Mouse (Mus musculus): ENCODE measurements around the gene Cmip.

DNA sequence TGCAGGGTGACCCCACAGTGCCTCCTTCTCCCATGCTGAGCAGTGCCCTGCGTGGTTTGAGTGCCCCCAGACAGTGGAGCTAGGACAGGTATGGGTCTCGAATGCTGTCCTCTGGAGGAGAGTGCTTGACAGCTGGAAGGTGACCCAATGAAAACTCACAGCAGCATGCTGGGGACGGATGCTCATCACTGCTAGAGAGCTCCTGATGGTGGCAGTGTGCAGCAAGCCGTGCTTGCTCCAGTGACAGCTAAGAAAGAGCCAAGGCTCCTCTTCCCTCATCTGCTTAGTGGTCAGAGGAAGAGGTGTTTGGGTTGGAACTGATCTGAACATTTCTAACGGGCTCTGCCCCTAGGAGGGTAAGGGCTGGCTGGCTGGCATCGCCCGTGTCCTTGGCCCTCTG is 109.6 kb downstream of the Cmip start:
- TF ChIP-seq CTCF (IDR thresholded peaks at IDR 0.05; ENCODE audit: borderline replicate concordance, insufficient read depth, low read depth, low read length) = peak; percentile 39
- TF ChIP-seq POLR2A (IDR thresholded peaks at IDR 0.05; ENCODE audit: borderline replicate concordance, insufficient read depth, low read length) = no peak

All from cerebellum, adult 2 months (tissue).